Mouse (Mus musculus) megakaryocyte, adult 5-6 weeks (primary cell): Measurements from ENCODE around the gene Gatb. TPM values are rescaled to one million over a fixed set of nuclear protein-coding genes. Genes with fewer than 3 reads are reported as not detected.

Experiments used
- ATAC-seq: 2 replicates; pipeline ENCODE4 v1.8.0; 2016; ENCODE audit warnings: mild to moderate bottlenecking, inconsistent platforms; ENCODE audit not compliant: poor library complexity, severe bottlenecking
- total RNA-seq, 2 experiments: library from RNA; stranded (forward) in 1 of 2; stranded (reverse) in 1 of 2; fragments of 153-499, 151-499 nt in 1 of 2; fragments of 221-1000, 200-1000 nt in 1 of 2; gene quantifications; 2 replicates each; pipeline versions ENCODE4 v1.2.3 to v1.2.4; 2015 to 2017

Gatb gene
- total RNA-seq, 2 experiments from 2014 or later: 6.8 to 9.3 TPM

- ATAC-seq: no peak
Observed at GRCm38 (mm10) chr3:85652727-85653665, 79.1 kb downstream of the Gatb start.

GRCm38 (mm10) chr3:85655538-85655937, 81.6 kb downstream of the Gatb start:
- no peak for ATAC-seq

GRCm38 (mm10) chr3:85659681-85660080, 85.8 kb downstream of the Gatb start:
- ATAC-seq: no peak

GRCm38 (mm10) chr3:85661926-85662813, 88.3 kb downstream of the Gatb start:
- ATAC-seq: no peak

GRCm38 (mm10) chr3:85663826-85664225, 89.9 kb downstream of the Gatb start:
- ATAC-seq: no peak

- no peak for ATAC-seq
Observed at GRCm38 (mm10) chr3:85664591-85665171, 90.8 kb downstream of the Gatb start.

- ATAC-seq: no peak
Observed at GRCm38 (mm10) chr3:85666166-85666565, 92.2 kb downstream of the Gatb start.

GRCm38 (mm10) chr3:85666736-85667135, 92.8 kb downstream of the Gatb start:
- no peak for ATAC-seq

- no peak for ATAC-seq
Observed at GRCm38 (mm10) chr3:85667683-85668082, 93.8 kb downstream of the Gatb start.

- no peak for ATAC-seq
Observed at GRCm38 (mm10) chr3:85669844-85670243, 95.9 kb downstream of the Gatb start.

- no peak for ATAC-seq
Observed at GRCm38 (mm10) chr3:85677133-85677532, 103.2 kb downstream of the Gatb start.

GRCm38 (mm10) chr3:85677952-85678351, 104.0 kb downstream of the Gatb start:
- ATAC-seq: no peak

- ATAC-seq: no peak
Observed at GRCm38 (mm10) chr3:85679312-85679933, 105.5 kb downstream of the Gatb start.

- no peak for ATAC-seq
Observed at GRCm38 (mm10) chr3:85679960-85680359, 106.0 kb downstream of the Gatb start.

- no peak for ATAC-seq
Observed at GRCm38 (mm10) chr3:85681136-85681535, 107.2 kb downstream of the Gatb start.

- ATAC-seq: no peak
Observed at GRCm38 (mm10) chr3:85683618-85684017, 109.7 kb downstream of the Gatb start.

- ATAC-seq: no peak
Observed at GRCm38 (mm10) chr3:85685271-85685670, 111.4 kb downstream of the Gatb start.

- ATAC-seq: no peak
Observed at GRCm38 (mm10) chr3:85688341-85688740, 114.4 kb downstream of the Gatb start.

GRCm38 (mm10) chr3:85691134-85691533, 117.2 kb downstream of the Gatb start:
- ATAC-seq: no peak

GRCm38 (mm10) chr3:85693013-85693412, 119.1 kb downstream of the Gatb start:
- peak; percentile 27; the same call in 1 of the 2 replicates for ATAC-seq

- no peak for ATAC-seq
Observed at GRCm38 (mm10) chr3:85695056-85695455, 121.1 kb downstream of the Gatb start.
